Mouse (Mus musculus) erythroblast, embryonic 14.5 days (primary cell): Measurements from ENCODE around the gene Unc119. TPM values are rescaled to one million over a fixed set of nuclear protein-coding genes. Genes with fewer than 3 reads are reported as not detected.
A peak's percentile ranks its signal among the peaks of the same experiment; 100 is the strongest.

Source experiments
- H3K27me3 ChIP-seq: 2 replicates; pipeline ENCODE4 v1.6.1; 2012; ENCODE audit warnings: inconsistent platforms; ENCODE audit not compliant: control insufficient read depth
- H3K36me3 ChIP-seq: 2 replicates; pipeline ENCODE4 v1.6.1; 2012; ENCODE audit warnings: mild to moderate bottlenecking, inconsistent platforms; ENCODE audit not compliant: control insufficient read depth
- H3K4me1 ChIP-seq: 2 replicates; pipeline ENCODE4 v1.6.1; 2012; ENCODE audit warnings: inconsistent platforms; ENCODE audit not compliant: control insufficient read depth
- H3K4me3 ChIP-seq: replicated peaks from 2 replicates; pipeline ENCODE3; 2012; ENCODE audit warnings: moderate library complexity, mild to moderate bottlenecking, inconsistent platforms
- H3K9me3 ChIP-seq: 2 replicates; pipeline ENCODE4 v1.6.1; 2012; ENCODE audit warnings: low read length, inconsistent platforms, mixed read lengths; ENCODE audit not compliant: control insufficient read depth
- GATA1 ChIP-seq: IDR thresholded peaks from 2 replicates; pipeline ENCODE4 v1.6.1; 2012; ENCODE audit warnings: low read length, inconsistent platforms, mixed read lengths
- TAL1 ChIP-seq: IDR thresholded peaks from 3 replicates; pipeline ENCODE4 v1.6.1; 2012; ENCODE audit warnings: low read length, inconsistent platforms, mixed read lengths
- polyA plus RNA-seq: library from polyadenylated mRNA; stranded (reverse); fragments of >175 nt; gene quantifications from 2 replicates; pipeline ENCODE4 v1.2.3, GENCODE M21; 2012

Unc119 gene
- polyA plus RNA-seq, 1 experiment, result 1.7 TPM

GRCm38 (mm10) chr11:78322860-78323259, 20.4 kb upstream of the Unc119 start, which contains the start of gene Aldoc:
Gene Aldoc, plus strand, starts transcription at chr11:78322968.
- Histone ChIP-seq H3K4me3 (peak within 1 kb of the TSS; percentile 33), H3K27me3 (no peaks in the 10 kb centered on the region), H3K36me3 (peaks cover 86% of the 10 kb centered on the region), H3K9me3 (no peaks in the 10 kb centered on the region), H3K4me1 (peaks cover 20% of the 10 kb centered on the region)
- TF ChIP-seq GATA1, result no peak
- TF ChIP-seq TAL1, result no peak

- TF ChIP-seq TAL1 (no peak), GATA1 (no peak)
- no peaks in the 10 kb centered on the region for H3K27me3 ChIP-seq
- peaks cover 30% of the 10 kb centered on the region for H3K4me1 ChIP-seq
- H3K9me3 ChIP-seq, result no peaks in the 10 kb centered on the region
- no peak overlapping the region for H3K4me3 ChIP-seq
- H3K36me3 ChIP-seq, result peaks cover 72% of the 10 kb centered on the region
Measured at GRCm38 (mm10) chr11:78324000-78324785, 19.1 kb upstream of the Unc119 start.

- H3K27me3 ChIP-seq, result no peaks in the 10 kb centered on the region
- no peak for TF ChIP-seq GATA1
- TF ChIP-seq TAL1, result no peak
- no peak overlapping the region for H3K4me3 ChIP-seq
- H3K4me1 ChIP-seq, result peaks cover 36% of the 10 kb centered on the region
- no peaks in the 10 kb centered on the region for H3K9me3 ChIP-seq
- H3K36me3 ChIP-seq, result peaks cover 65% of the 10 kb centered on the region
Measured at GRCm38 (mm10) chr11:78324965-78325364, 18.3 kb upstream of the Unc119 start.

- H3K4me1 ChIP-seq, result peaks cover 36% of the 10 kb centered on the region
- no peak overlapping the region for H3K4me3 ChIP-seq
- H3K27me3 ChIP-seq, result no peaks in the 10 kb centered on the region
- TF ChIP-seq TAL1, result no peak
- TF ChIP-seq GATA1, result no peak
- H3K9me3 ChIP-seq, result no peaks in the 10 kb centered on the region
- peaks cover 45% of the 10 kb centered on the region for H3K36me3 ChIP-seq
Measured at GRCm38 (mm10) chr11:78327215-78327614, 16.1 kb upstream of the Unc119 start.

- Histone ChIP-seq H3K4me3 (peak within 1 kb of the TSS; percentile 97), H3K27me3 (no peaks in the 10 kb centered on the region), H3K36me3 (peaks cover 45% of the 10 kb centered on the region), H3K4me1 (peaks cover 32% of the 10 kb centered on the region), H3K9me3 (no peaks in the 10 kb centered on the region)
- no peak for TF ChIP-seq GATA1
- no peak for TF ChIP-seq TAL1
Measured at GRCm38 (mm10) chr11:78327634-78328511, 15.4 kb upstream of the Unc119 start, which contains the start of gene Pigs. Gene Pigs, plus strand, starts transcription at chr11:78328415.

- no peaks in the 10 kb centered on the region for H3K9me3 ChIP-seq
- peaks cover 25% of the 10 kb centered on the region for H3K4me1 ChIP-seq
- peak overlapping the region; percentile 97 for H3K4me3 ChIP-seq
- no peaks in the 10 kb centered on the region for H3K27me3 ChIP-seq
- H3K36me3 ChIP-seq, result peaks cover 45% of the 10 kb centered on the region
- TF ChIP-seq TAL1, result no peak
- no peak for TF ChIP-seq GATA1
Measured at GRCm38 (mm10) chr11:78328512-78329056, 14.7 kb upstream of the Unc119 start.

- no peaks in the 10 kb centered on the region for H3K27me3 ChIP-seq
- no peaks in the 10 kb centered on the region for H3K9me3 ChIP-seq
- peaks cover 46% of the 10 kb centered on the region for H3K36me3 ChIP-seq
- no peak overlapping the region for H3K4me3 ChIP-seq
- TF ChIP-seq GATA1 (no peak), TAL1 (no peak)
- H3K4me1 ChIP-seq, result peaks cover 17% of the 10 kb centered on the region
Measured at GRCm38 (mm10) chr11:78332676-78333075, 10.6 kb upstream of the Unc119 start.

- TF ChIP-seq GATA1, result no peak
- no peak for TF ChIP-seq TAL1
- no peaks in the 10 kb centered on the region for H3K27me3 ChIP-seq
- H3K4me1 ChIP-seq, result peaks cover 8% of the 10 kb centered on the region
- no peak overlapping the region for H3K4me3 ChIP-seq
- no peaks in the 10 kb centered on the region for H3K9me3 ChIP-seq
- H3K36me3 ChIP-seq, result peaks cover 56% of the 10 kb centered on the region
Measured at GRCm38 (mm10) chr11:78333992-78334391, 9.3 kb upstream of the Unc119 start.
